Mouse (Mus musculus) gastrocnemius, postnatal 36 days (tissue): ENCODE results near the gene Sh2d3c. TPM values are rescaled to one million over a fixed set of nuclear protein-coding genes. Genes with fewer than 3 reads are reported as not detected.

Experiments used
- DNase-seq, 2 experiments: peaks; one replicate each; pipeline ENCODE4 v3.0.0; 2022
- intact Hi-C: fragments of 180-260 bp; cut with DNase I; formaldehyde crosslinking; loops from one replicate; pipeline ENCODE4 v1.15.1; 2025
- long read RNA-seq, 2 experiments: library from polyadenylated mRNA; stranded (forward); transcript quantifications; one replicate each; pipeline ENCODE4 v2.0.0; 2021
- total RNA-seq, 2 experiments: library from RNA; stranded (reverse); gene quantifications; 2 replicates each; pipeline ENCODE4 v1.2.3; 2021

The Sh2d3c gene
- 1 to 10 TPM; 6.4 to 7.0 TPM for total RNA-seq
- long read RNA-seq, experiment 1, transcript Sh2d3c-202 (11 exons, 3,107 nt), result major isoform, 5 of 8 reads
- long read RNA-seq, experiment 1, partial matches to known transcripts, result 2 of 8 reads
- long read RNA-seq, experiment 1, other reads (novel, unspliced or antisense), result 0 of 8 reads
- long read RNA-seq, experiment 2, transcript Sh2d3c-202 (11 exons, 3,107 nt), result major isoform, 9 of 16 reads
- long read RNA-seq, experiment 2, partial matches to known transcripts, result 4 of 16 reads
- long read RNA-seq, experiment 2, other reads (novel, unspliced or antisense), result 3 of 16 reads

GRCm38 (mm10) chr2:32720681-32721229 is at the start of gene Sh2d3c:
Gene Sh2d3c (plus strand): TSS chr2:32721055.
- DNase-seq, result no peak

GRCm38 (mm10) chr2:32671147-32671546 is 49.7 kb upstream of the Sh2d3c start:
- intact Hi-C loops, result no loop called here
- DNase-seq, result no peak

More at GRCm38 (mm10) chr2:32720681-32721229, at the start of gene Sh2d3c:
- intact Hi-C loops, result no loop called here

- intact Hi-C loops, result no loop called here
- DNase-seq, result no peak
Measured at GRCm38 (mm10) chr2:32671907-32672595, 48.8 kb upstream of the Sh2d3c start.

GRCm38 (mm10) chr2:32673176-32673917 is 47.5 kb upstream of the Sh2d3c start:
- intact Hi-C loops, result no loop called here
- no peak for DNase-seq

- no peak for DNase-seq
- intact Hi-C loops, result no loop called here
Measured at GRCm38 (mm10) chr2:32676821-32677220, 44.0 kb upstream of the Sh2d3c start.

GRCm38 (mm10) chr2:32677683-32678082 is 43.2 kb upstream of the Sh2d3c start:
- no peak for DNase-seq
- intact Hi-C loops, result no loop called here

GRCm38 (mm10) chr2:32680051-32680451 is 40.8 kb upstream of the Sh2d3c start:
- intact Hi-C loops, result no loop called here
- DNase-seq, result peak in 1 of 2 experiments; percentile 38

GRCm38 (mm10) chr2:32680961-32681650 is 39.7 kb upstream of the Sh2d3c start:
- no peak for DNase-seq
- intact Hi-C loops, result no loop called here

- intact Hi-C loops, result no loop called here
- no peak for DNase-seq
Measured at GRCm38 (mm10) chr2:32681754-32682153, 39.1 kb upstream of the Sh2d3c start.

GRCm38 (mm10) chr2:32682721-32683417 is 38.0 kb upstream of the Sh2d3c start:
- DNase-seq, result no peak
- intact Hi-C loops, result no loop called here

GRCm38 (mm10) chr2:32683701-32684100 is 37.2 kb upstream of the Sh2d3c start:
- intact Hi-C loops, result no loop called here
- DNase-seq, result no peak

GRCm38 (mm10) chr2:32684681-32685428 is 36.0 kb upstream of the Sh2d3c start:
- intact Hi-C loops, result loop anchor here (5.0 kb wide), 1 partner anchor 103 kb away; no protein-coding TSS in a partner anchor
- DNase-seq, result no peak

- intact Hi-C loops, result loop anchor here (5.0 kb wide), 1 partner anchor 104 kb away; no protein-coding TSS in a partner anchor
- no peak for DNase-seq
Measured at GRCm38 (mm10) chr2:32685807-32686206, 35.0 kb upstream of the Sh2d3c start.

GRCm38 (mm10) chr2:32686640-32687039 is 34.2 kb upstream of the Sh2d3c start:
- no peak for DNase-seq
- intact Hi-C loops, result loop anchor here (5.0 kb wide), 1 partner anchor 104 kb away; no protein-coding TSS in a partner anchor

GRCm38 (mm10) chr2:32687562-32687961 is 33.3 kb upstream of the Sh2d3c start:
- intact Hi-C loops, result loop anchor here (5.0 kb wide), 1 partner anchor 105 kb away; no protein-coding TSS in a partner anchor
- no peak for DNase-seq

- intact Hi-C loops, result loop anchor here (1.0 to 5.0 kb wide), 2 partner anchors 56 to 107 kb away; no protein-coding TSS in a partner anchor
- peak; percentile 81 to 87 for DNase-seq
Measured at GRCm38 (mm10) chr2:32689420-32689819, 31.4 kb upstream of the Sh2d3c start.

GRCm38 (mm10) chr2:32691041-32691440 is 29.8 kb upstream of the Sh2d3c start:
- no peak for DNase-seq
- intact Hi-C loops, result no loop called here

- intact Hi-C loops, result no loop called here
- DNase-seq, result no peak
Measured at GRCm38 (mm10) chr2:32692496-32692895, 28.4 kb upstream of the Sh2d3c start.

- intact Hi-C loops, result no loop called here
Measured at GRCm38 (mm10) chr2:32693282-32693681, 27.6 kb upstream of the Sh2d3c start.

More at GRCm38 (mm10) chr2:32693282-32693681, 27.6 kb upstream of the Sh2d3c start:
- no peak for DNase-seq
